Mouse (Mus musculus) monocyte, adult 2 months (primary cell): ENCODE data around the gene Olfr1054.
"Not testable (repeated sequence)": the region's sequence is repeated elsewhere in the genome, so short reads cannot be mapped to it uniquely, and the experiment has no call there.

Experiments used
- DNase-seq, 2 experiments: peaks; one replicate each; pipeline ENCODE4 v3.0.0; 2022; ENCODE audit warnings: low spot score in 2 of 2, low read depth in 1 of 2

Olfr1054 gene

DNA sequence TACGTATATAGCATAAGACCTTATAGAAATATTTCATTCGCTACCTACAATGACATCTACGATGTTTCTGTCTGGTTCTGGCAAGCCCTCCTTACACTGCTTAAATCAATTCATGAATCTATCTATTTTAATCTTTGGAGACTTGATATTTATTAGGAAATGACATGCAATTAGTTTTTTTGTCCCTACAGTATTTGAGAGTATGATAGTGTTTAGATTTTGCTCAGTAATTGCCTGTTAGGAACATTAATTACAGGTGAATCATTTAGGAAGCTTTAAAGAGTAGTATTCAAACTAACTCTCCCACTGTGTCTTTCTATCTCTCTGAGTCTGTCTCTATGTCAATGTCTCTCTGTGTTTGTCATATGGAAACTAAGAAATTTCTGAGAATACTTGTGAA is at the start of gene Olfr1054:
Olfr1054 (minus strand) TSS at position 101 of the 400 bp plus-strand sequence.
- DNase-seq = no peak

DNA sequence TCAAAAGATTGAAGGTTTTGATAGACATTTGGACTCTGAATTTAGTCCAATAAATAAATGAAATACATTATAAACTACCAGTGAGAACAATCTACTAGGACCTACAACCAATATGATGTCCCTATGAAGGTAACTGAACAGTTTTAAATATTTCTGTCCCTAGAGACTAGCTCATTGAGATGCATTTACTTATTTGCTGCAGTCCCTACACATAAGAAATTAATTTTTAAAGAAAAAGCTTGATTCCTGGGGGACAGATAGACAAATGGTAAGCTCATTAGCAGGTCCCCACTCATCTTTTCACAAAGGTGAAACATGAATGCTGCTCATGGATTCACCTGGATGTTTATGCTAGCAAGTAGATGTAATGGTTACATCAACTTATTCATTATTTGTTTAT is 43.1 kb upstream of the Olfr1054 start, which contains the start of gene Olfr1057:
Olfr1057 (minus strand) TSS at position 101 of the 400 bp plus-strand sequence.
- no peak for DNase-seq

- DNase-seq = not testable (repeated sequence)
These were observed 31.1 kb upstream of the Olfr1054 start for GRCm38 (mm10) chr2:86366342-86366741.

- DNase-seq = no peak
These were observed 27.1 kb upstream of the Olfr1054 start, which contains the start of gene Olfr1056 for GRCm38 (mm10) chr2:86362369-86362768. Gene Olfr1056 (minus strand): TSS chr2:86362469.

DNA sequence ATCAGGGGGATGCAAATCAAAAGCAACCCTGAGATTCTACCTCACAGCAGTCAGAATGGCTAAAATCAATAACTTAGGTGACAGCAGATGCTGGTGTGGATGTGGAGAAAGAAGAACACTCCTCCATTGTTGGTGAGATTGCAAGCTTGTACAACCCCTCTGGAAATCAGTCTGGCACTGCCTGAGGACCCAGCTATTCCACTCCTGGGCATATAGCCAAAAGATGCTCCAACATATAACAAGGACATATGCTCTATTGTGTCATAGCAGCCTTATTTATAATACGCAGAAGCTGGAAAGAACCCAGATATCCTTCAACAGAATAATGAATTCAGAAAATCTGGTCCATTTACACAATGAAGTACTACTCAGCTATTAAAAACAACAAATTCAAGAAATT is 16.5 kb upstream of the Olfr1054 start:
- DNase-seq = not testable (repeated sequence)

DNA sequence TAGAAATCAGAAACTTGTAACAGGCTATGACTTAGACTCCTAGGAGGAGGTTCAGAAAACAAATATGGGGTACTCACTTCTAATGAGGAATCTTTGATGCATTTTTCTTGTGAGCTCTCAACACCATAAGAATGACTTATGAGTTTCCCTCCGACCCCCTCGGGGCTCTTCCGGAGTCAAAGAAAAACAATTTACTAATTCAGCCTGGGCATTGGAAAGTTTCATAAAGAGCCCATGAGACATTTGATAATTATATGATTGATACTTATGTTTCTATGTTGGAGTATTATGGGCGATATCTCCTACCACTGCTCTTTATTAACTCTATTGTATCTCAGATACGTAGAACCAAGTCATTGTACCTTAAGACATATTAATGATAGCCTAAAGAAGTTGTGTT is 15.0 kb upstream of the Olfr1054 start, which contains the start of gene Olfr1055:
Olfr1055 (minus strand) TSS at position 101 of the 400 bp plus-strand sequence.
- DNase-seq = no peak

DNA sequence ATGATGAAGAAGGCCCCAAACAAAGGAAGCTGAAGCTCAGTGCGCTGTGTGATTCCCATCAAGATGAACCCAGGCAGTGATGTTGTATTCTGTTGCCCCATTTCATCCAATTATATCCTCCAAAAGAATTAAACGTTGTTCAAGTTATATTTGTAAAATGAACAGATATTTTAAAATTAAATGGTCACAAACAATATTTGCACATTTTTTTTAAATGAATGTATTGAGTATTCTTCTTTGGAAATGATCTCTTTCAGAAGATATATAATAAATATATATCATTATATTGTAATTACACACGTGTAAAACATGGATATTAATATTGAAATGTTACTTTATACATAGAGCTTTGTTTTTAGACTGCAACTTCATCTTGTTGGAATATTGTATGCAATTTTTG is 20.0 kb downstream of the Olfr1054 start, which contains the start of gene Olfr1053:
Olfr1053 (minus strand) TSS at position 101 of the 400 bp plus-strand sequence.
- no peak for DNase-seq

DNA sequence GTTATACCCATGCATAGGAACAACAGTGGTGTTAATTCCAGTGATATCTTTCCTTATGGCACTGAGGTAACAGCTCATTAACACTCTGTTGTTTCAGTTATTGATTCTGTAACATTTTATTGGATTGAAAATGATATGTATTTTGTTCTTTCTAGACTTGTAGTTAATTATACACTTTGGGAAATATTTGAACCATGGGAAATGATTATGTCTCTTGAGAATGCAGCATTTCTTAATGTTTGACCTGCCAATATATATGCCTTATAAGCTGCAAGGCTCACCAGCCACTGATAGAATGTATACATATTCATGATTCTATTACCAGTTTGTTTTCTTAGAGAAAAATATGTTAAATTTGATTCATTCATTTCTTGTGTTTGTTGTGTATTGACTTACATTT is 43.1 kb downstream of the Olfr1054 start, which contains the start of gene Olfr1052:
Olfr1052 (plus strand) TSS at position 301 of the 400 bp plus-strand sequence.
- no peak for DNase-seq
